Mouse (Mus musculus): ENCODE data around the gene Myh7b.

Myh7b gene

GRCm38 (mm10) chr2:155610978-155611377 is at the start of gene Myh7b:
Gene Myh7b, plus strand, starts transcription at chr2:155611212.
- DNase-seq (ENCODE audit: low read depth in 1 of 2, low spot score in 2 of 2) = no peak

GRCm38 (mm10) chr2:155562209-155562608 is 48.8 kb upstream of the Myh7b start:
- DNase-seq (ENCODE audit: low read depth in 1 of 2, low spot score in 2 of 2) = no peak

DNA sequence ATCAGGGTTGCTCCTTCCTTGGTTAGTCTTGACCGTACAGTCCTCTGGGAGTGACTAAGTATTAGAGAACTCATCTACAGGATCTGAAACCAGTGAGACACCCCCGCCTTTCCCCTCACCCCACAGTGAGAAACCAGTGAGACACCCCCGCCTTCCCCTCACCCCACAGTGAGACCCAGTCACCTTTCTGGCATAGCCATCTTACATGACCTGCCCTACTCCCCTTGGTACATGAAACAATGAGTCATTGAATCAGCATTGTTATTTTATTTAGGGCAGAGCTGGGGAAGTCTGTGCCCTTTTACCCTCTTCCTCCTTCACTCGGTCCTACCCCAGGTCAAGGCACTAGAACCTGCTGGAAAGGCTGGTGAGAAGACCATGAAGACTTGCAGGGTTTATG is 48.1 kb upstream of the Myh7b start:
- no peak for DNase-seq (ENCODE audit: low read depth in 1 of 2, low spot score in 2 of 2)

DNA sequence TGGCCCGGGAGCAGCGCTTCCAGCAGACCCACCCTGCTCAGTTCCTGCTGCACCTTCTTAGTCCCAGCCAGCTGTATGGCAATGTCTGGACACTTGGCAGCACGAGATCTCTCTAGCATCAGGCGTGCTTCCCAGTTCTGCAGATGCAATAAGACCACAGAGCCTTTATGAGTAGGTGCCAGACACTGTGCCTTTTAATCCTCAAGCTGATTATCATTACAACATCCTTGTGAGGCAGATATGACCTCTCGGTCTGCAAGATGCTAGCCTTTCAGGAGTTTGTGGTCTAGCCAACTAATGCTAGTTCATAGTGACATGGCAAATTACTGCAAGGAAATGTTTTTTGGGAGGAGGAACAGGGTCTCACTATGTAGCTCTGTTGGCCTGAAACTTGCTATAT is 43.3 kb upstream of the Myh7b start:
- DNase-seq (ENCODE audit: low read depth in 1 of 2, low spot score in 2 of 2) = no peak

DNA sequence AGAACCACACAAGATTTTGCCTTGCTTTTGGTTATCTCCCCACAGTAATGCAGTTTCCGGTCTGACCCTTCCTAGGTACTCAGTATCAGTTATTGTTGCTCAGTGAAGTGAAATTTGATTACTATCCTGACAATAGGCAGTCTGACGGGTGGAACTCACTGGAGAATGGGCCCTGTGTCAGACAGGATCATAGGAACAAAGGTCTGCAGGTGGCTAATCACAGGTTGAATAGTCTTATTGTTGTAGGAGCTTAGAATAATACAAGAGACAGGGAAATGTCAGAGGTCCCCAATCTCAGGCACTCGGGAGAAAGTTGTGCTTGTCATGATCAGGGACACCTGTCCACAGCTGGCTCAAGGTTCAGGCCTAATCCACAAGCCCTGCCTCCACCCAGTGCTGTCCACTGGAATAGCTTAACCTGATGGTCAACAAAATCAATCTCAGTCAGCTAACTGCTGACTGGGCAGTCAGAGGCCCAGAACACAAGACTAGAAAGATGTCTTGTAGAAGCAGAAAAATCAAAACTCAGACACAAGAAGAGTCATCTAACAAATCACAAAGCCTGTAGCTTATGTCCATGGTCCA is 41.7 kb upstream of the Myh7b start:
- DNase-seq (ENCODE audit: low read depth in 1 of 2, low spot score in 2 of 2) = no peak

DNA sequence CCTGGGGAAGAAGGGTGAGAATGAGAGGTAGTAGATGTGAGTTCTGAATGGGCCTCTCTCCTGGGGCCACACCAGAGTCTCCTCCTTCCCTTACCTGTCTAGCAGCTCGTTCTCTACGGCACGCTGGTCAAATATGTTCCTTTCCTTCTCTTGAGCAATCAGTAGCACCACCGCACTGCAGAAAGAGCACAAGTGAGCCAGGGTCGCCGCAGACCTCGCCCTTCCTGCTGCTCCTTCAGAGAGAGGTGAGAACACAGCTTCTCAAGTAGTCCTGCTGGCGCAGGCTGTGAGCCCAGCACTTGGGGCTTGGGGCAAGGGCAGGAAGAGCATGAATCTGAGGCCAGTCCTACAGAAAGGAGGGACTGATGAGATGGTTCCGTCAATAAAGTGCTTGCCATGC is 38.0 kb upstream of the Myh7b start:
- no peak for DNase-seq (ENCODE audit: low read depth in 1 of 2, low spot score in 2 of 2)

DNA sequence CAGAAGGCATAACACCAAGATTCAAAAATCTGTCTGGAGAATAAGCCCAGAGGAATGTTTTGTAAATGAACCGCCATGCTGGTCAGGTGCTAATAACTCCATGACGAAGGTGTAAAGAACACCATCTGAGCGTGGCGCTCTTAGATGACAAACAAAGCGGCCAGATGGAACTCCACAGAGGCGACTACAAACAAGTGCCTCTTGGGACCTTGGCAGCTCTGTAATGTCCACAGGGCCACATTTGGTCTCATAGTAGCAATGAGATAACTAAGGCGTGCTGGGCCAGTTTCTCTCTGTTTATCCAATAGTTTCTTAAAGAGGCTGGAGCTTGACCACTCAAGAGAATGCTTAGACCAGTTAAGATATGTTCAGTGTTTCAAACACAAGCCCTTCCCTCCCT is 37.0 kb upstream of the Myh7b start:
- DNase-seq (ENCODE audit: low read depth in 1 of 2, low spot score in 2 of 2) = no peak

- DNase-seq (ENCODE audit: low read depth in 1 of 2, low spot score in 2 of 2) = no peak
These were observed 36.3 kb upstream of the Myh7b start for GRCm38 (mm10) chr2:155574700-155575099.

GRCm38 (mm10) chr2:155576656-155577055 is 34.4 kb upstream of the Myh7b start:
- no peak for DNase-seq (ENCODE audit: low read depth in 1 of 2, low spot score in 2 of 2)

GRCm38 (mm10) chr2:155580331-155580730 is 30.7 kb upstream of the Myh7b start:
- DNase-seq (ENCODE audit: low read depth in 1 of 2, low spot score in 2 of 2) = no peak

DNA sequence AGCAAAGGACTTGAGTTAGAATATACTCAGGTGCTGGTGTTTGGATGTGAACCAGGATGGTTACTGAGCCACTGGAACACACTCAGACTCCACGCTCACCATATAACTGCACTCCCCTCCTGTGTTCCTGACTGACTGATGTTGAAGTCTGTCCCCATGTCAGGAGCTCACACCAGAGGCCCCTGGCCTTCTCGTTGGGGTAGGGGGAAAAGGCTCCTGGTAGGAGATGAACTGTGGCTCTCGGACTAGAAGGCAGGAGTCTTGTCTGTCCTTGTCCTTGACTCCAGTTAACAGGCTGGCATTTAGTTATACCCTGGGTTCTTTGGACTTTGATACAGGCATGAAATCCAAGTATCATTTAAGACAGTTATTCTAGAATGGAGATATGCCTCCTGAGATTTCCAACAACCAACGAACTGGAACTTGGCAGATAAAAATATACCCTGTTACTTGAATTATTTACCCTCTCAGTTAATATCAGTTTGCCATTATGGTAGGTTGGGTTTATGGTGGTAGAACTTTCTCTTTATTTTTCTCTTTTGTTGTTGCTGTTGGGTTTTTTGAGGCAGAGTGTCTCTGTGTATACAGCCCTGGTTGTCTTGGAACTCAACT is 28.5 kb upstream of the Myh7b start:
- DNase-seq (ENCODE audit: low read depth in 1 of 2, low spot score in 2 of 2) = no peak

DNA sequence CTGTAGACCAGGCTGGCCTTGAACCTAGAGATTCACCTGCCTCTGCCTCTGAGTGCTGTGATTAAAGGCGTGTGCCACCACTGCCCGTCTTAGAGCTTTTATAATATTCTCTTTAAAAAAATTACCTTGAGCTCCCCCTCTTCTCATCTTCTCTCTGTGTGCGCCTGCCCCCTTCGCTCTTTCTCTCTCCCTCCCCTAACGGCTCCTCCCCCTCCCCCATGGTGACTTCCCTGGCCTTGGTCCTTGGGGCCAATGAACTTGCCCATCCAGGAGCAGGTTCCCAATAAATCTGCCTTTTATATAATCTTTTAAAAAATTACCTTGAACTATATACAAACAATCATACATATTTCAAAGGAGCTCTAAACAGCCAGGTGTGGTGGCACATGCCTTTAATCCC is 28.0 kb upstream of the Myh7b start:
- no peak for DNase-seq (ENCODE audit: low read depth in 1 of 2, low spot score in 2 of 2)

DNA sequence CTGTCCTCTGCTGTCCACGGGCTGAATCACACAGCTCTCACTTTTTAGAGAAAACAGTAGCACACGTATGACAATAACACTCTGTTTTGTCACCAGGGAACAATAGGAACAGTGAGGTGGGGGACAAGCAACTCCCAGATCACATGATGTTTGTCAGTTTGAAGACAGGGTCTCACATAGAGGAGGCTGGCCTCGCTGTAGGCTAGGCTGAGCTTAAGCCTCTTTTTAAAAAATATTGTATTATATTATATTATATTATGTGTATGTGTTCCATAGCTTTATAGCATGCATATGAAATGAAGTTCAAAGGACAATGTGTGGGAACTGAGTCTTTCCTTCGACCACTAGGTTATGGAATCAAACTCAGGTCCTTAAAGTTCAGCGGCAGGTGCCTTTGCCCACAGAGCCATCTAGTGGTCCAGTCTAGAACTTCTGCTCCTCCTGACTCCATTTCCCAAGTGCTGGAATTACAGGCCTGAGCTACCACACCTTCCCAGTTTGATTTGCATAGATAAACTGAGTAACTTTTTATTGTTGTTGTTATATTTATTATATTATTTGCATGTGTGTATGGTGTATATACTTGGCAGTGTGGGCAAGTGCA is 27.0 kb upstream of the Myh7b start:
- no peak for DNase-seq (ENCODE audit: low read depth in 1 of 2, low spot score in 2 of 2)

- no peak for DNase-seq (ENCODE audit: low read depth in 1 of 2, low spot score in 2 of 2)
These were observed 25.9 kb upstream of the Myh7b start for GRCm38 (mm10) chr2:155585082-155585481.

DNA sequence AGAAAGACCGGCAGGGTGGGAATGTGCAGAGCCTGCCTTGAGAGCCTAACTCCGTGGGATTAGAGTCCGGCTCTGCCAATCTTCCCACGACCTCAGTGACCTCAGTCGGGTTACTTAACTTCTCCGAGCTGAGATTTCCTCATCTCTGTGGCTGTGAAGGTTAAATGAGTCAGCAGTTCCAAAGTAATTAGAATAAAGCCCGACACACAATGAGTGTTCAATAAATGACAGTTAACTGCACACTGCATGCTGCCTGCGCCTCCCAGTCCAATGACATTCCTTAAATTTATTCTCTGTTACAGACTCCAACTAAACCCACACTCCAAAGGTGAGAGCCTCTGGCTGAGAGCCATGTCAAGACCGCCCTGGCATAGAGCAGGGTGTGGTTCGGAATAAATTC is 25.5 kb upstream of the Myh7b start:
- DNase-seq (ENCODE audit: low read depth in 1 of 2, low spot score in 2 of 2) = peak in 1 of 2 experiments; percentile 24

GRCm38 (mm10) chr2:155588136-155588535 is 22.9 kb upstream of the Myh7b start:
- DNase-seq (ENCODE audit: low read depth in 1 of 2, low spot score in 2 of 2) = no peak

GRCm38 (mm10) chr2:155589521-155589920 is 21.5 kb upstream of the Myh7b start:
- DNase-seq (ENCODE audit: low read depth in 1 of 2, low spot score in 2 of 2) = no peak

- no peak for DNase-seq (ENCODE audit: low read depth in 1 of 2, low spot score in 2 of 2)
These were observed 20.1 kb upstream of the Myh7b start for GRCm38 (mm10) chr2:155590876-155591275.

DNA sequence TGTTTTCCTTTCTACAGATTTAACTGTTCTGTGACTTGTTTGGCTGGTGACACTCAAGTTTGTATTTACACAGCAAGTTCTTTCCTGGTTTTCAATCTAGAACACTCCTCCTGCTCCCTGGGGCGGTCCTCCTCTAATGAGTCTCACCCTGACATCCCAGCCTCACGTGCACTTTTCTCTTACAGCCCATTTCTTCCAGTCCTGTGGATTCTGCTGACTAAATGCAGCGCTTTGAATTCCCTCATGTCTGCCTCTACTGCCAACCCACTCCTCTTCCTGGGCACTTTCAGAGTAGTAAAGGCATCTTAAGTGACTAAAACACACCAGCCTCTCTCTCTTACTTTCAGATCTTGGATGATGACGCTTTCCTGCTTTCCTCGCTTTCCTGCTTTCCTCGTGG is 19.3 kb upstream of the Myh7b start:
- no peak for DNase-seq (ENCODE audit: low read depth in 1 of 2, low spot score in 2 of 2)

DNA sequence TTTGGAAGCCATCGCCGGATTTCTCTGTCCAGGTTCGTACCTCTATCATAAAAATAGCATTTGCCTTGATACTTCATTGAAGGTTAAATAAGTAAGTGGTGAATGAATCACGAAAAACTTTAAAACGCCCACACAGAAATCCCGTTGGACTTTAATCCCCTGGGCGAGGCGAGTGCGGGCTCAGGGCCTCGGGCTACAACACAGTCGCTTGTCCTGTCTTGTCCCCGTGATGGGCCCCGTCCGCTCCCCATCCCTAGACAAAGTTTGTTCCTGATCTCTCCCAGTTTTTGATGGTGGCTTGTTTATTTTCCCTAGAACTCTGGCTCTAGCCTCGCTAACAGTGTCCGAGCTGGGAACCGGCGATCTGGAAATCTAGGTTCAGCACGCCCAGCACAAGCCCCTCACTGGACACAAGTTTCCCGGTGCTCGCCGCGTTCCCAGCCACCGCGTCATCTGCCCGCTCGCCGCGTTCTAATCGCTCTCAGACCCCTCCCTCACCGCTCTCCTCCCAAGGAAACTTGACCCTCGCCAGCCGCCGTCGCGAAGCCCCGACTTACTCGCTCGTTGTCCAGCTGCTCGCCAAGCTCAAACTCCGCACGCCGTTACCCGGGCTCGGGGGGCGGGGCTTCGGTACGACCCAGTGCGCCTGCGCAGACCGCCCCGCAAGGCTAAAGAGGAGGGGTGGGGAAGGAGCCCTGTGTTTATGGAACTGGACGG is 18.7 kb upstream of the Myh7b start, which contains the start of gene Gss:
TSS of gene Gss (minus strand) at position 674 of the 717 bp plus-strand sequence.
- DNase-seq (ENCODE audit: low read depth in 1 of 2, low spot score in 2 of 2) = peak; percentile 89 to 95

- no peak for DNase-seq (ENCODE audit: low read depth in 1 of 2, low spot score in 2 of 2)
These were observed 18.1 kb upstream of the Myh7b start for GRCm38 (mm10) chr2:155592854-155593283.

- no peak for DNase-seq (ENCODE audit: low read depth in 1 of 2, low spot score in 2 of 2)
These were observed 15.5 kb upstream of the Myh7b start for GRCm38 (mm10) chr2:155595516-155595915.

All from monocyte, adult 2 months (primary cell).